Mouse (Mus musculus) urinary bladder, postnatal 25 days (tissue): Measurements from ENCODE around the gene Cass4.

Experiments used
- DNase-seq: peaks from one replicate; pipeline ENCODE4 v3.0.0; 2022; ENCODE audit warnings: low spot score

Gene Cass4

GRCm38 (mm10) chr2:172440640-172441005 lies 47.0 kb downstream of the Cass4 start:
- no peak for DNase-seq

GRCm38 (mm10) chr2:172441176-172441575 lies 47.6 kb downstream of the Cass4 start:
- no peak for DNase-seq

GRCm38 (mm10) chr2:172445617-172446016 lies 52.0 kb downstream of the Cass4 start:
- no peak for DNase-seq

- DNase-seq: no peak
Observed at GRCm38 (mm10) chr2:172447317-172447716, 53.7 kb downstream of the Cass4 start.

GRCm38 (mm10) chr2:172448329-172448728 lies 54.7 kb downstream of the Cass4 start:
- DNase-seq: no peak

- DNase-seq: no peak
Observed at GRCm38 (mm10) chr2:172450640-172451039, 57.0 kb downstream of the Cass4 start.

- no peak for DNase-seq
Observed at GRCm38 (mm10) chr2:172452031-172452430, 58.4 kb downstream of the Cass4 start.

- DNase-seq: no peak
Observed at GRCm38 (mm10) chr2:172452458-172452857, 58.9 kb downstream of the Cass4 start.

- DNase-seq: no peak
Observed at GRCm38 (mm10) chr2:172458496-172458895, 64.9 kb downstream of the Cass4 start, which contains the start of gene Gcnt7. Gcnt7 (minus strand) TSS chr2:172458596.

GRCm38 (mm10) chr2:172460647-172461046 lies 67.1 kb downstream of the Cass4 start:
- DNase-seq: no peak

GRCm38 (mm10) chr2:172462813-172463212 lies 69.2 kb downstream of the Cass4 start:
- no peak for DNase-seq

- DNase-seq: no peak
Observed at GRCm38 (mm10) chr2:172466427-172467132, 73.0 kb downstream of the Cass4 start.

GRCm38 (mm10) chr2:172467206-172467605 lies 73.6 kb downstream of the Cass4 start:
- DNase-seq: no peak

- no peak for DNase-seq
Observed at GRCm38 (mm10) chr2:172468346-172468819, 74.8 kb downstream of the Cass4 start.

- no peak for DNase-seq
Observed at GRCm38 (mm10) chr2:172472318-172472717, 78.7 kb downstream of the Cass4 start, which contains the start of gene Fam209. Fam209 (plus strand) TSS chr2:172472520.

GRCm38 (mm10) chr2:172473591-172473990 lies 80.0 kb downstream of the Cass4 start:
- no peak for DNase-seq

- no peak for DNase-seq
Observed at GRCm38 (mm10) chr2:172474970-172475369, 81.4 kb downstream of the Cass4 start.

GRCm38 (mm10) chr2:172476707-172477260 lies 83.2 kb downstream of the Cass4 start:
- no peak for DNase-seq

GRCm38 (mm10) chr2:172477350-172477749 lies 83.8 kb downstream of the Cass4 start:
- DNase-seq: no peak

- peak; percentile 21 for DNase-seq
Observed at GRCm38 (mm10) chr2:172477860-172478259, 84.3 kb downstream of the Cass4 start.

- no peak for DNase-seq
Observed at GRCm38 (mm10) chr2:172480296-172480695, 86.7 kb downstream of the Cass4 start.

GRCm38 (mm10) chr2:172481654-172482385 lies 88.2 kb downstream of the Cass4 start:
- no peak for DNase-seq
